Mouse (Mus musculus): ENCODE data around the gene Scgb1a1. TPM values are rescaled to one million over a fixed set of nuclear protein-coding genes. Genes with fewer than 3 reads are reported as not detected.

The Scgb1a1 gene
- polyA plus RNA-seq, 2 experiments, result not detected

- H3K4me1 ChIP-seq (ENCODE audit: control insufficient read depth, insufficient read depth, low read length), result peaks cover 30% of the 10 kb centered on the region
- no peak overlapping the region for H3K27ac ChIP-seq (replicated peaks; ENCODE audit: low read depth, low read length)
- no peak overlapping the region for H3K4me3 ChIP-seq (replicated peaks; ENCODE audit: low read length)
- H3K4me2 ChIP-seq (replicated peaks; ENCODE audit: low read depth, low read length, severe bottlenecking), result no peak overlapping the region
- no peaks in the 10 kb centered on the region for H3K27me3 ChIP-seq (ENCODE audit: control insufficient read depth, insufficient read depth, low read length)
- no peak overlapping the region for H3K9ac ChIP-seq (ENCODE audit: low read depth, low read length, severe bottlenecking)
- H3K36me3 ChIP-seq (ENCODE audit: control insufficient read depth, insufficient read depth, low read length), result no peaks in the 10 kb centered on the region
- no peaks in the 10 kb centered on the region for H3K9me3 ChIP-seq (ENCODE audit: control insufficient read depth, low read length)
- WGBS, result 56% methylated on average over 5 of the region's 5 CpGs
- ATAC-seq (ENCODE audit: low FRiP score, low read depth), result no peak
- DNase-seq (ENCODE audit: low spot score), result no peak
- TF ChIP-seq POLR2A (IDR thresholded peaks at IDR 0.05; ENCODE audit: borderline replicate concordance, extremely low read depth, insufficient read depth, insufficient read length), result no peak
Measured at GRCm38 (mm10) chr19:9067292-9067691, 20.5 kb downstream of the Scgb1a1 start.

GRCm38 (mm10) chr19:9065621-9066561 is 21.9 kb downstream of the Scgb1a1 start:
- Histone ChIP-seq H3K27ac (replicated peaks; ENCODE audit: low read depth, low read length) (0 out of 2 replicates have a peak overlapping the region, but pooled peaks have one; percentile 1), H3K4me1 (ENCODE audit: control insufficient read depth, insufficient read depth, low read length) (peaks cover 24% of the 10 kb centered on the region), H3K4me3 (replicated peaks; ENCODE audit: low read length) (no peak overlapping the region), H3K4me2 (replicated peaks; ENCODE audit: low read depth, low read length, severe bottlenecking) (no peak overlapping the region), H3K36me3 (ENCODE audit: control insufficient read depth, insufficient read depth, low read length) (no peaks in the 10 kb centered on the region), H3K27me3 (ENCODE audit: control insufficient read depth, insufficient read depth, low read length) (no peaks in the 10 kb centered on the region), H3K9me3 (ENCODE audit: control insufficient read depth, low read length) (no peaks in the 10 kb centered on the region), H3K9ac (ENCODE audit: low read depth, low read length, severe bottlenecking) (no peak overlapping the region)
- ATAC-seq (ENCODE audit: low FRiP score, low read depth) (peak; percentile 80), DNase-seq (ENCODE audit: low spot score) (peak; percentile 89)
- 48% methylated on average over 9 of the region's 9 CpGs for WGBS
- TF ChIP-seq POLR2A (IDR thresholded peaks at IDR 0.05; ENCODE audit: borderline replicate concordance, extremely low read depth, insufficient read depth, insufficient read length), result no peak

GRCm38 (mm10) chr19:9063831-9064230 is 23.9 kb downstream of the Scgb1a1 start:
- no peak for ATAC-seq (ENCODE audit: low FRiP score, low read depth)
- Histone ChIP-seq H3K27me3 (ENCODE audit: control insufficient read depth, insufficient read depth, low read length) (no peaks in the 10 kb centered on the region), H3K36me3 (ENCODE audit: control insufficient read depth, insufficient read depth, low read length) (no peaks in the 10 kb centered on the region), H3K4me1 (ENCODE audit: control insufficient read depth, insufficient read depth, low read length) (peaks cover 11% of the 10 kb centered on the region), H3K4me2 (replicated peaks; ENCODE audit: low read depth, low read length, severe bottlenecking) (no peak overlapping the region), H3K4me3 (replicated peaks; ENCODE audit: low read length) (no peak overlapping the region), H3K9me3 (ENCODE audit: control insufficient read depth, low read length) (no peaks in the 10 kb centered on the region), H3K27ac (replicated peaks; ENCODE audit: low read depth, low read length) (no peak overlapping the region), H3K9ac (ENCODE audit: low read depth, low read length, severe bottlenecking) (no peak overlapping the region)
- 88% methylated on average over 3 of the region's 3 CpGs for WGBS
- no peak for DNase-seq (ENCODE audit: low spot score)
- TF ChIP-seq POLR2A (IDR thresholded peaks at IDR 0.05; ENCODE audit: borderline replicate concordance, extremely low read depth, insufficient read depth, insufficient read length), result no peak

- Histone ChIP-seq H3K4me2 (replicated peaks; ENCODE audit: low read depth, low read length, severe bottlenecking) (no peak overlapping the region), H3K27me3 (ENCODE audit: control insufficient read depth, insufficient read depth, low read length) (no peaks in the 10 kb centered on the region), H3K4me3 (replicated peaks; ENCODE audit: low read length) (no peak overlapping the region), H3K4me1 (ENCODE audit: control insufficient read depth, insufficient read depth, low read length) (peaks cover 11% of the 10 kb centered on the region), H3K9me3 (ENCODE audit: control insufficient read depth, low read length) (no peaks in the 10 kb centered on the region), H3K36me3 (ENCODE audit: control insufficient read depth, insufficient read depth, low read length) (no peaks in the 10 kb centered on the region), H3K27ac (replicated peaks; ENCODE audit: low read depth, low read length) (no peak overlapping the region), H3K9ac (ENCODE audit: low read depth, low read length, severe bottlenecking) (no peak overlapping the region)
- no peak for TF ChIP-seq POLR2A (IDR thresholded peaks at IDR 0.05; ENCODE audit: borderline replicate concordance, extremely low read depth, insufficient read depth, insufficient read length)
- ATAC-seq (ENCODE audit: low FRiP score, low read depth), result no peak
- 86% methylated on average over 2 of the region's 2 CpGs for WGBS
- no peak for DNase-seq (ENCODE audit: low spot score)
Measured at GRCm38 (mm10) chr19:9062822-9063221, 24.9 kb downstream of the Scgb1a1 start.

GRCm38 (mm10) chr19:9061221-9061893 is 26.4 kb downstream of the Scgb1a1 start:
- Histone ChIP-seq H3K4me2 (replicated peaks; ENCODE audit: low read depth, low read length, severe bottlenecking) (no peak overlapping the region), H3K4me1 (ENCODE audit: control insufficient read depth, insufficient read depth, low read length) (peaks cover 9% of the 10 kb centered on the region), H3K36me3 (ENCODE audit: control insufficient read depth, insufficient read depth, low read length) (no peaks in the 10 kb centered on the region), H3K9me3 (ENCODE audit: control insufficient read depth, low read length) (no peaks in the 10 kb centered on the region), H3K27me3 (ENCODE audit: control insufficient read depth, insufficient read depth, low read length) (no peaks in the 10 kb centered on the region), H3K9ac (ENCODE audit: low read depth, low read length, severe bottlenecking) (no peak overlapping the region), H3K27ac (replicated peaks; ENCODE audit: low read depth, low read length) (no peak overlapping the region), H3K4me3 (replicated peaks; ENCODE audit: low read length) (no peak overlapping the region)
- 90% methylated on average over 8 of the region's 8 CpGs for WGBS
- DNase-seq (ENCODE audit: low spot score), result no peak
- TF ChIP-seq POLR2A (IDR thresholded peaks at IDR 0.05; ENCODE audit: borderline replicate concordance, extremely low read depth, insufficient read depth, insufficient read length), result no peak
- no peak for ATAC-seq (ENCODE audit: low FRiP score, low read depth)

Measured in limb, embryonic 14.5 days (tissue).